Mouse (Mus musculus) testis, adult 2 months (tissue): ENCODE data around the gene Serpinb1b. TPM values are rescaled to one million over a fixed set of nuclear protein-coding genes. Genes with fewer than 3 reads are reported as not detected.

ENCODE experiments used
- H3K27ac ChIP-seq: fragments of 200-500 bp; 2 replicates; pipeline ENCODE4 v1.5.1; 2012; ENCODE audit warnings: low read depth, low read length; ENCODE audit not compliant: control insufficient read depth, insufficient read depth
- H3K27me3 ChIP-seq: fragments of 200-500 bp; 2 replicates; pipeline ENCODE4 v1.6.1; 2012; ENCODE audit warnings: mild to moderate bottlenecking, low read length, moderate library complexity; ENCODE audit not compliant: control insufficient read depth, insufficient read depth
- H3K36me3 ChIP-seq: fragments of 200-500 bp; 2 replicates; pipeline ENCODE4 v1.6.1; 2012; ENCODE audit warnings: mild to moderate bottlenecking, low read length; ENCODE audit not compliant: control insufficient read depth, insufficient read depth
- H3K4me1 ChIP-seq: fragments of 200-500 bp; 2 replicates; pipeline ENCODE4 v1.6.1; 2012; ENCODE audit warnings: low read length; ENCODE audit not compliant: control insufficient read depth, insufficient read depth
- H3K4me3 ChIP-seq: fragments of 200-500 bp; 2 replicates; pipeline ENCODE4 v1.5.1; 2012; ENCODE audit warnings: low read depth, mild to moderate bottlenecking, low read length, moderate library complexity, mixed read lengths; ENCODE audit not compliant: control insufficient read depth
- CTCF ChIP-seq: fragments of 200-500 bp; IDR thresholded peaks from 2 replicates; pipeline ENCODE4 v1.5.1; 2012; ENCODE audit warnings: low read depth, mild to moderate bottlenecking, inconsistent platforms, low read length, moderate library complexity; ENCODE audit not compliant: control insufficient read depth, insufficient read depth, insufficient replicate concordance
- POLR2A ChIP-seq: fragments of 200-500 bp; IDR thresholded peaks from 2 replicates; pipeline ENCODE4 v1.6.1; 2012; ENCODE audit warnings: low read depth, mild to moderate bottlenecking, inconsistent platforms, low read length, moderate library complexity; ENCODE audit not compliant: control insufficient read depth
- polyA plus RNA-seq: library from polyadenylated mRNA; depleted of rRNA; stranded (reverse); fragments of >200 nt; gene quantifications from 2 replicates; pipeline ENCODE4 v1.2.3, GENCODE M21; 2012

The Serpinb1b gene
- polyA plus RNA-seq, 1 experiment, result not detected

GRCm38 (mm10) chr13:33079391-33079790, 1.0 kb downstream of the Serpinb1b start:
- no peaks in the 10 kb centered on the region for H3K36me3 ChIP-seq
- TF ChIP-seq POLR2A, result no peak
- H3K27me3 ChIP-seq, result no peaks in the 10 kb centered on the region
- H3K27ac ChIP-seq, result no peak overlapping the region
- no peak overlapping the region for H3K4me3 ChIP-seq
- H3K4me1 ChIP-seq, result no peaks in the 10 kb centered on the region

GRCm38 (mm10) chr13:33080356-33080755, 2.0 kb downstream of the Serpinb1b start:
- H3K4me1 ChIP-seq, result no peaks in the 10 kb centered on the region
- no peak overlapping the region for H3K4me3 ChIP-seq
- H3K27ac ChIP-seq, result no peak overlapping the region
- no peak for TF ChIP-seq CTCF
- no peak for TF ChIP-seq POLR2A
- H3K27me3 ChIP-seq, result no peaks in the 10 kb centered on the region
- H3K36me3 ChIP-seq, result no peaks in the 10 kb centered on the region

- Histone ChIP-seq H3K4me3 (no peak overlapping the region), H3K27ac (no peak overlapping the region), H3K4me1 (no peaks in the 10 kb centered on the region), H3K36me3 (no peaks in the 10 kb centered on the region), H3K27me3 (no peaks in the 10 kb centered on the region)
- no peak for TF ChIP-seq CTCF
- no peak for TF ChIP-seq POLR2A
Observed at GRCm38 (mm10) chr13:33083834-33084233, 5.5 kb downstream of the Serpinb1b start.

- Histone ChIP-seq H3K27me3 (no peaks in the 10 kb centered on the region), H3K27ac (no peak overlapping the region), H3K4me1 (no peaks in the 10 kb centered on the region), H3K36me3 (no peaks in the 10 kb centered on the region), H3K4me3 (no peak overlapping the region)
- TF ChIP-seq CTCF, result no peak
- TF ChIP-seq POLR2A, result no peak
Observed at GRCm38 (mm10) chr13:33084975-33085694, 6.8 kb downstream of the Serpinb1b start.

- Histone ChIP-seq H3K27me3 (no peaks in the 10 kb centered on the region), H3K36me3 (no peaks in the 10 kb centered on the region), H3K4me3 (no peak overlapping the region), H3K4me1 (no peaks in the 10 kb centered on the region), H3K27ac (no peak overlapping the region)
- TF ChIP-seq CTCF, result no peak
- no peak for TF ChIP-seq POLR2A
Observed at GRCm38 (mm10) chr13:33085695-33086432, 7.5 kb downstream of the Serpinb1b start.

- H3K4me3 ChIP-seq, result no peak overlapping the region
- H3K27me3 ChIP-seq, result no peaks in the 10 kb centered on the region
- no peaks in the 10 kb centered on the region for H3K4me1 ChIP-seq
- no peak overlapping the region for H3K27ac ChIP-seq
- no peaks in the 10 kb centered on the region for H3K36me3 ChIP-seq
- TF ChIP-seq POLR2A, result no peak
- no peak for TF ChIP-seq CTCF
Observed at GRCm38 (mm10) chr13:33089566-33089965, 11.2 kb downstream of the Serpinb1b start.

- TF ChIP-seq POLR2A (no peak), CTCF (no peak)
- H3K4me3 ChIP-seq, result no peak overlapping the region
- H3K36me3 ChIP-seq, result no peaks in the 10 kb centered on the region
- no peaks in the 10 kb centered on the region for H3K27me3 ChIP-seq
- no peak overlapping the region for H3K27ac ChIP-seq
- no peaks in the 10 kb centered on the region for H3K4me1 ChIP-seq
Observed at GRCm38 (mm10) chr13:33090546-33090945, 12.2 kb downstream of the Serpinb1b start.

- no peak for TF ChIP-seq POLR2A
- no peak for TF ChIP-seq CTCF
- no peaks in the 10 kb centered on the region for H3K27me3 ChIP-seq
Observed at GRCm38 (mm10) chr13:33091306-33091705, 12.9 kb downstream of the Serpinb1b start.

More at GRCm38 (mm10) chr13:33091306-33091705, 12.9 kb downstream of the Serpinb1b start:
- Histone ChIP-seq H3K36me3 (no peaks in the 10 kb centered on the region), H3K4me1 (no peaks in the 10 kb centered on the region), H3K27ac (no peak overlapping the region), H3K4me3 (no peak overlapping the region)
